In genomic region chr9:70304901-70305300, GRCm38 (mm10) we compare ENCODE assay signal across 23 mouse cellular contexts.
DNase-seq lines count a peak whose midpoint lies in the region; ATAC-seq and TF ChIP-seq lines count a peak whose summit lies in the region.
"Had no signal": no experiment of that assay in that cellular context is flagged by ENCODE, and none has a peak within 500 bp of the region (broad histone marks: within the 10 kb centered on the region; RNA-seq: fewer than 3 reads in every experiment).

No protein-coding gene starts in this region.

- no peak for TF ChIP-seq EP300 in liver, postnatal 0 days (IDR thresholded peaks at IDR 0.05; ENCODE audit: low read depth)

- DNase-seq in liver, postnatal 0 days, result peak; percentile 37
- DNase-seq in spleen, adult 12 weeks (ENCODE audit: low spot score), result peak; percentile 17
- DNase-seq in spleen, postnatal 36 days (ENCODE audit: low spot score in 2 of 2), result peak; percentile 76
- no peak for DNase-seq in layer of hippocampus, adult 8-10 months (ENCODE audit: low spot score in 2 of 2)
- no peak for DNase-seq in frontal cortex, postnatal 14 days (ENCODE audit: low spot score in 2 of 2)
- no peak for DNase-seq in layer of hippocampus, postnatal 25 days (ENCODE audit: extremely low spot score in 1 of 2, low spot score in 1 of 2)
- DNase-seq: adrenal gland, adult 8-10 months; adrenal gland, postnatal 36 days; cerebellum, adult 18-20 months; cerebellum, postnatal 10 days; embryo, embryonic 11 days; gastrocnemius, postnatal 36 days; heart, adult 18-20 months had no signal

- no peak overlapping the region for H3K9ac ChIP-seq in liver, postnatal 0 days (replicated peaks)
- H3K9ac ChIP-seq in liver, embryonic 12.5 days, result no peak overlapping the region
- H3K9ac ChIP-seq: embryonic facial prominence, embryonic 15.5 days; hindbrain, embryonic 14.5 days had no signal

- H3K4me3 ChIP-seq in liver, postnatal 0 days (ENCODE audit: low read depth, low read length), result no peak overlapping the region
- no peak overlapping the region for H3K4me3 ChIP-seq in liver, embryonic 12.5 days
- no peak overlapping the region for H3K4me3 ChIP-seq in bone marrow, adult 2 months (replicated peaks; ENCODE audit: control insufficient read depth, low read depth, low read length)
- H3K4me3 ChIP-seq: embryonic facial prominence, embryonic 15.5 days; erythroblast, embryonic 14.5 days; forebrain, embryonic 10.5 days; heart, embryonic 10.5 days; hindbrain, embryonic 10.5 days had no signal

- no peak overlapping the region for H3K4me2 ChIP-seq in liver, postnatal 0 days (ENCODE audit: low read depth, low read length)
- no peak overlapping the region for H3K4me2 ChIP-seq in liver, embryonic 12.5 days
- H3K4me2 ChIP-seq: embryonic facial prominence, embryonic 15.5 days; hindbrain, embryonic 14.5 days had no signal

- no peak for TF ChIP-seq CTCF in liver, postnatal 0 days (IDR thresholded peaks at IDR 0.05; ENCODE audit: low read depth)
- no peak for TF ChIP-seq CTCF in bone marrow, adult 2 months (IDR thresholded peaks at IDR 0.05; ENCODE audit: control insufficient read depth, insufficient read depth, low read length)

- peak; percentile 29; the same call in 1 of the 2 replicates for ATAC-seq in liver, postnatal 0 days
- no peak for ATAC-seq in liver, embryonic 12.5 days
- ATAC-seq: forebrain, embryonic 14.5 days had no signal

- H3K4me1 ChIP-seq in liver, postnatal 0 days (ENCODE audit: insufficient read depth), result no peaks in the 10 kb centered on the region
- H3K4me1 ChIP-seq in liver, embryonic 12.5 days, result no peaks in the 10 kb centered on the region
- peaks cover 2% of the 10 kb centered on the region for H3K4me1 ChIP-seq in bone marrow, adult 2 months (ENCODE audit: control insufficient read depth, insufficient read depth, low read length)
- H3K4me1 ChIP-seq: heart, embryonic 10.5 days had no signal

- no peaks in the 10 kb centered on the region for H3K27me3 ChIP-seq in liver, postnatal 0 days (ENCODE audit: insufficient read depth, low read length)
- no peaks in the 10 kb centered on the region for H3K27me3 ChIP-seq in liver, embryonic 12.5 days (replicated peaks)
- H3K27me3 ChIP-seq: embryonic facial prominence, embryonic 15.5 days had no signal

- WGBS in liver, postnatal 0 days (ENCODE audit: insufficient replicate concordance), result 74% methylated on average over 8 of the region's 8 CpGs
- WGBS in liver, embryonic 12.5 days (ENCODE audit: insufficient replicate concordance), result 78% methylated on average over 8 of the region's 8 CpGs
- 42% methylated on average over 8 of the region's 8 CpGs for WGBS in bone marrow, adult 2 months

- no peak for TF ChIP-seq POLR2A in bone marrow, adult 2 months (IDR thresholded peaks at IDR 0.05; ENCODE audit: borderline replicate concordance, control insufficient read depth, low read depth, low read length)

- no peak overlapping the region for H3K27ac ChIP-seq in liver, postnatal 0 days (ENCODE audit: low read depth)
- H3K27ac ChIP-seq in liver, embryonic 12.5 days, result no peak overlapping the region
- H3K27ac ChIP-seq in bone marrow, adult 2 months (ENCODE audit: control insufficient read depth, insufficient read depth, low read depth, low read length, poor library complexity), result peak overlapping the region; percentile 36; the same call in 1 of the 2 replicates
- H3K27ac ChIP-seq: embryonic facial prominence, embryonic 15.5 days; forebrain, embryonic 10.5 days; heart, embryonic 10.5 days; hindbrain, embryonic 10.5 days; hindbrain, embryonic 14.5 days had no signal

- H3K9me3 ChIP-seq in liver, postnatal 0 days (ENCODE audit: low read length), result peaks cover 2% of the 10 kb centered on the region; the same call in 1 of the 2 replicates
- H3K9me3 ChIP-seq in liver, embryonic 12.5 days (replicated peaks), result 0 out of 2 replicates have a peak, but pooled peaks cover 3% of the 10 kb centered on the region
- H3K9me3 ChIP-seq: embryonic facial prominence, embryonic 15.5 days; forebrain, embryonic 10.5 days; G1E; heart, embryonic 10.5 days had no signal

- H3K36me3 ChIP-seq in liver, postnatal 0 days (replicated peaks; ENCODE audit: insufficient read depth, low read length), result 0 out of 2 replicates have a peak, but pooled peaks cover 4% of the 10 kb centered on the region
- no peaks in the 10 kb centered on the region for H3K36me3 ChIP-seq in liver, embryonic 12.5 days
- H3K36me3 ChIP-seq: G1E had no signal

Comparison
In these comparisons a context has a peak if more than half of its experiments do, and no peak if none do; other contexts are left out.
1. DNase-seq: peak in liver, postnatal 0 days (single experiment), spleen, adult 12 weeks (single experiment) and spleen, postnatal 36 days (2 of 2); none in layer of hippocampus, adult 8-10 months (0 of 2), frontal cortex, postnatal 14 days (0 of 2) and layer of hippocampus, postnatal 25 days (0 of 2).